Mouse (Mus musculus) liver, embryonic 13.5 days (tissue): ENCODE data around the gene Atp5b. TPM values are rescaled to one million over a fixed set of nuclear protein-coding genes. Genes with fewer than 3 reads are reported as not detected.

Experiments used
- ATAC-seq: fragments of 200-750 bp; cut with Nextera tagmentation; 2 replicates; pipeline ENCODE4 v1.8.0; 2017; ENCODE audit warnings: low read depth, mild to moderate bottlenecking, moderate number of reproducible peaks, moderate library complexity
- DNase-seq: peaks from one replicate; pipeline ENCODE4 v3.0.0; 2022
- H3K27ac ChIP-seq: fragments of 300-500 bp; sonication (generic); 2 replicates; pipeline ENCODE4 v1.5.1; 2015; ENCODE audit warnings: moderate library complexity, mild to moderate bottlenecking, inconsistent platforms
- H3K27me3 ChIP-seq: fragments of 300-500 bp; sonication (generic); 2 replicates; pipeline ENCODE4 v1.6.1; 2015; ENCODE audit warnings: mild to moderate bottlenecking, inconsistent platforms
- H3K36me3 ChIP-seq: fragments of 300-500 bp; sonication (generic); 2 replicates; pipeline ENCODE4 v1.6.1; 2015; ENCODE audit warnings: mild to moderate bottlenecking, inconsistent platforms
- H3K4me1 ChIP-seq: fragments of 300-500 bp; sonication (generic); replicated peaks from 2 replicates; pipeline ENCODE4 v1.6.1; 2015; ENCODE audit warnings: inconsistent platforms
- H3K4me2 ChIP-seq: fragments of 300-500 bp; sonication (generic); 2 replicates; pipeline ENCODE4 v1.6.1; 2015; ENCODE audit warnings: inconsistent platforms, mild to moderate bottlenecking, moderate library complexity
- H3K4me3 ChIP-seq: fragments of 300-500 bp; sonication (generic); replicated peaks from 2 replicates; pipeline ENCODE4 v1.5.1; 2015; ENCODE audit warnings: mild to moderate bottlenecking, inconsistent platforms
- H3K9ac ChIP-seq: fragments of 300-500 bp; sonication (generic); 2 replicates; pipeline ENCODE4 v1.6.1; 2015; ENCODE audit warnings: mild to moderate bottlenecking, inconsistent platforms
- H3K9me3 ChIP-seq: fragments of 300-500 bp; sonication (generic); replicated peaks from 2 replicates; pipeline ENCODE4 v1.6.1; 2016; ENCODE audit warnings: inconsistent platforms
- WGBS: fragments of 180-500 bp; shearing (Covaris S2); methylation state at CpG from one replicate; pipeline ENCODE4 v1.1.7; 2015; ENCODE audit not compliant: insufficient replicate concordance; 5-methylcytosine and 5-hydroxymethylcytosine counted together
- polyA plus RNA-seq: library from polyadenylated mRNA; unstranded; fragments of >200 nt; fragmentation: Nextera tagmentation; extraction: Ambion mirVana; gene quantifications from 2 replicates; pipeline ENCODE4 v1.2.1, GENCODE M21; 2015

The Atp5b gene
- polyA plus RNA-seq, 1 experiment from 2014 or later, result 2,036 TPM

DNA sequence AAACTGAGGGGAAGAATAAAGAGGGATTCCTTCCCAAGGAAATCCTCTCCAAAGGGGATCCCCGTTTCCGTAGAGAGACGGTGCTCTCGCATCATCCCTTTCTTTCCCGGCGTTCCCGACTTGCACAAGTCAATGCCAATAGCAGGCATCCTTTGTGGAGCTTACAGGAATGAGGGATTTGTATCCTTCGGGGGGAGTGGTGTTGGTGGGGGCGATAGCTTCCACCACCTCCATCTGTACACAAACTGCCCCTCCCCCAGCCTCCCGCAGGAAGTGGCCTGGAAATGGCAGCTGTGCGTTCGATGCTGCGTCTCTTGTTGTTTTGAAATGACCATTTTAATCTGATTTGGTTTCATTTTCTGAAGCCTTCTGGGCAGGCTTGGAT is 14.5 kb downstream of the Atp5b start:
- peaks cover 55% of the 10 kb centered on the region for H3K4me1 ChIP-seq
- H3K4me2 ChIP-seq, result peak overlapping the region; percentile 96
- ATAC-seq, result no peak
- H3K4me3 ChIP-seq, result peak overlapping the region; percentile 100
- H3K9me3 ChIP-seq, result no peaks in the 10 kb centered on the region
- peaks cover 10% of the 10 kb centered on the region for H3K36me3 ChIP-seq
- WGBS, result 0% methylated on average over 13 of the region's 13 CpGs
- H3K27ac ChIP-seq, result peak overlapping the region; percentile 74
- no peaks in the 10 kb centered on the region for H3K27me3 ChIP-seq
- peak; percentile 47 for DNase-seq
- H3K9ac ChIP-seq, result peak overlapping the region; percentile 95

DNA sequence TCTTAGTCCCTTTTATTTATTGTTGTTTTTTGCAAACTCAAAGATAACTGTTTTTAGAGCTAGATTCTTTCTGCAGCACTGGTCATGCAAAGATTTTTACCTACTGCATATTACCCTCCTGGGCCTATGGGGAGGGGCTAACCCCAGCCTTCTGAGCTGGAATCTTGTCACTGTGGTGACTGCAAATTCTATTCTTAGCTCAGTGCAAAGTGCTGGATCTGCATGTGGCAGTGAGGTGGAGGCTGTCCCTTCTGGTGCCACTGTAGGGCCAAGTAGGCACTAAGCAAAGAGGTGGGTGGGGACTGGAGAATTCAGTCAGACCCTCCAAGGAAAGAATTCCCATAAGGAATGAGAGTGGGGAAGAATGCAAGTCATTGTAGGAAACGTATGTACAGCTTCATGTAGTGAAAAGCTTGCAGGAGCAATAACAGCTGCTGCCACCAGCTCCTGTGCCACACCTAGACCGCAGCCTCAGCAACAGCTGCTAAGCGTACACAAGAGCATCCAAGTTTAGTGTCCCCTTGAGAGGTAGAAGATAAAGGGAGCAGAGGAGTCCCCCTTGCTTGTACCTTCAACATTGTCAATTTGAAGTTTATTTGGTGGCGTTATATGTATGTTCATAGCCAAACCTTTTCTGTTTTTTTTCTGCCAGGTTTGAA is 27.2 kb downstream of the Atp5b start:
- DNase-seq (no peak), ATAC-seq (no peak)
- Histone ChIP-seq H3K9ac (no peak overlapping the region), H3K27me3 (no peaks in the 10 kb centered on the region), H3K27ac (no peak overlapping the region), H3K36me3 (peaks cover 65% of the 10 kb centered on the region), H3K4me1 (no peaks in the 10 kb centered on the region), H3K4me3 (no peak overlapping the region), H3K4me2 (no peak overlapping the region), H3K9me3 (no peaks in the 10 kb centered on the region)
- WGBS, result 87% methylated on average over 4 of the region's 4 CpGs

- Histone ChIP-seq H3K36me3 (peaks cover 75% of the 10 kb centered on the region), H3K27ac (no peak overlapping the region), H3K4me2 (no peak overlapping the region), H3K4me3 (no peak overlapping the region), H3K4me1 (no peaks in the 10 kb centered on the region), H3K9ac (no peak overlapping the region), H3K27me3 (no peaks in the 10 kb centered on the region), H3K9me3 (no peaks in the 10 kb centered on the region)
- DNase-seq (no peak), ATAC-seq (no peak)
Measured at GRCm38 (mm10) chr10:128111227-128111626, 28.2 kb downstream of the Atp5b start.

DNA sequence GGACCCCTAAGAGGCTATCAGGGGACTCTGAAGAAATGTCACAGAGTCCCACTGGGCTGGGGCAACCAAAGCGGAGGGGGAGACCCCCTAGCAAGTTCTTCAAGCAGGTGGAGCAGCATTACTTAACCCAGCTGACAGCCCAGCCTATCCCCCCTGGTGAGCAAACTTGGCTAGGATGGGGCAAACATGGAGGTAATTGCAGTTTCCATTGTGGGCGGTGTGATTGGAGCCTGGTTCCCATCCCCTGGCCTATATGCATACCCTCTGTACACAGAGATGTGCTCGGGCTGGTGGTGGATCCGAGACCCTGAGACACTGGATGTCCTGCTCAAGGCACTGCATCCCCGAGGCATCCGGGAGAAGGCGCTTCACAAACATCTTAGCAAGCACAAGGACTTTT is 40.8 kb downstream of the Atp5b start:
- Histone ChIP-seq H3K36me3 (peaks cover 95% of the 10 kb centered on the region), H3K9me3 (no peaks in the 10 kb centered on the region), H3K9ac (no peak overlapping the region), H3K27ac (no peak overlapping the region), H3K4me1 (no peaks in the 10 kb centered on the region), H3K4me2 (no peak overlapping the region), H3K4me3 (no peak overlapping the region), H3K27me3 (no peaks in the 10 kb centered on the region)
- ATAC-seq (no peak), DNase-seq (no peak)
- WGBS, result 92% methylated on average over 7 of the region's 7 CpGs

- no peak overlapping the region for H3K4me2 ChIP-seq
- WGBS, result 93% methylated on average over 9 of the region's 9 CpGs
Measured at GRCm38 (mm10) chr10:128124831-128125230, 41.8 kb downstream of the Atp5b start.

DNA sequence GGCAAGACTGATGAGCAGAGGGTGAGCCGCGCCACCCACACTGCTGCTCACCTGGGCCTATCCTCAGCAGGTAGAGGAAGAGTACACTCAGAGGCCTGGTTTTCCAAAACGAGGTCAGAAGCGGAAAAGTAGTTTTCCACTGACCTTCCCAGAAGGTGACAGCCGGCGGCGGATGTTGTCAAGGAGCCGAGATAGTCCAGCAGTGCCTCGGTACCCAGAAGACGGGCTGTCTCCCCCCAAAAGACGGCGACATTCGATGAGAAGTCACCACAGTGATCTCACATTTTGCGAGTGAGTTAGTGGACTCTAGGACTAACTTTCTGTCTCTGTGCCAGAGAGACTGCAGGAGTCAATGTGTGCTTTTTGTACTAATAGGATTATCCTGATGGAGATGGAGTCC is 42.9 kb downstream of the Atp5b start:
- H3K4me1 ChIP-seq, result no peaks in the 10 kb centered on the region
- H3K4me2 ChIP-seq, result no peak overlapping the region
- no peaks in the 10 kb centered on the region for H3K9me3 ChIP-seq
- ATAC-seq (no peak), DNase-seq (no peak)
- peaks cover 91% of the 10 kb centered on the region for H3K36me3 ChIP-seq
- 92% methylated on average over 14 of the region's 14 CpGs for WGBS
- H3K27me3 ChIP-seq, result no peaks in the 10 kb centered on the region
- H3K4me3 ChIP-seq, result no peak overlapping the region
- no peak overlapping the region for H3K27ac ChIP-seq
- H3K9ac ChIP-seq, result no peak overlapping the region

More at GRCm38 (mm10) chr10:128124831-128125230, 41.8 kb downstream of the Atp5b start:
- no peaks in the 10 kb centered on the region for H3K27me3 ChIP-seq
- H3K27ac ChIP-seq, result no peak overlapping the region
- H3K9me3 ChIP-seq, result no peaks in the 10 kb centered on the region
- no peaks in the 10 kb centered on the region for H3K4me1 ChIP-seq
- no peak overlapping the region for H3K4me3 ChIP-seq
- peaks cover 93% of the 10 kb centered on the region for H3K36me3 ChIP-seq
- no peak for ATAC-seq
- no peak overlapping the region for H3K9ac ChIP-seq
- no peak for DNase-seq

- Histone ChIP-seq H3K4me3 (no peak overlapping the region), H3K27ac (no peak overlapping the region), H3K4me1 (0 out of 2 replicates have a peak, but pooled peaks cover 6% of the 10 kb centered on the region), H3K36me3 (peaks cover 76% of the 10 kb centered on the region), H3K9ac (no peak overlapping the region), H3K4me2 (no peak overlapping the region), H3K9me3 (no peaks in the 10 kb centered on the region), H3K27me3 (no peaks in the 10 kb centered on the region)
- ATAC-seq (no peak), DNase-seq (no peak)
- WGBS, result 75% methylated on average over 5 of the region's 5 CpGs
Measured at GRCm38 (mm10) chr10:128127497-128127896, 44.4 kb downstream of the Atp5b start.

- H3K27me3 ChIP-seq, result no peaks in the 10 kb centered on the region
- DNase-seq, result no peak
- no peak overlapping the region for H3K9ac ChIP-seq
- no peak overlapping the region for H3K4me2 ChIP-seq
- no peak overlapping the region for H3K4me3 ChIP-seq
- no peak for ATAC-seq
- H3K27ac ChIP-seq, result no peak overlapping the region
- H3K9me3 ChIP-seq, result no peaks in the 10 kb centered on the region
- H3K36me3 ChIP-seq, result peaks cover 69% of the 10 kb centered on the region
- 89% methylated on average over 8 of the region's 8 CpGs for WGBS
- H3K4me1 ChIP-seq, result 0 out of 2 replicates have a peak, but pooled peaks cover 6% of the 10 kb centered on the region
Measured at GRCm38 (mm10) chr10:128128143-128128542, 45.1 kb downstream of the Atp5b start.

- H3K36me3 ChIP-seq, result peaks cover 41% of the 10 kb centered on the region
- DNase-seq, result no peak
- H3K27ac ChIP-seq, result no peak overlapping the region
- ATAC-seq, result no peak
- no peak overlapping the region for H3K9ac ChIP-seq
- 56% methylated on average over 3 of the region's 3 CpGs for WGBS
- H3K4me1 ChIP-seq, result 0 out of 2 replicates have a peak, but pooled peaks cover 6% of the 10 kb centered on the region
- no peaks in the 10 kb centered on the region for H3K27me3 ChIP-seq
- no peak overlapping the region for H3K4me2 ChIP-seq
- H3K9me3 ChIP-seq, result no peaks in the 10 kb centered on the region
- no peak overlapping the region for H3K4me3 ChIP-seq
Measured at GRCm38 (mm10) chr10:128131297-128131696, 48.2 kb downstream of the Atp5b start.

- no peak for ATAC-seq
- no peak for DNase-seq
Measured at GRCm38 (mm10) chr10:128131812-128132211, 48.7 kb downstream of the Atp5b start.

DNA sequence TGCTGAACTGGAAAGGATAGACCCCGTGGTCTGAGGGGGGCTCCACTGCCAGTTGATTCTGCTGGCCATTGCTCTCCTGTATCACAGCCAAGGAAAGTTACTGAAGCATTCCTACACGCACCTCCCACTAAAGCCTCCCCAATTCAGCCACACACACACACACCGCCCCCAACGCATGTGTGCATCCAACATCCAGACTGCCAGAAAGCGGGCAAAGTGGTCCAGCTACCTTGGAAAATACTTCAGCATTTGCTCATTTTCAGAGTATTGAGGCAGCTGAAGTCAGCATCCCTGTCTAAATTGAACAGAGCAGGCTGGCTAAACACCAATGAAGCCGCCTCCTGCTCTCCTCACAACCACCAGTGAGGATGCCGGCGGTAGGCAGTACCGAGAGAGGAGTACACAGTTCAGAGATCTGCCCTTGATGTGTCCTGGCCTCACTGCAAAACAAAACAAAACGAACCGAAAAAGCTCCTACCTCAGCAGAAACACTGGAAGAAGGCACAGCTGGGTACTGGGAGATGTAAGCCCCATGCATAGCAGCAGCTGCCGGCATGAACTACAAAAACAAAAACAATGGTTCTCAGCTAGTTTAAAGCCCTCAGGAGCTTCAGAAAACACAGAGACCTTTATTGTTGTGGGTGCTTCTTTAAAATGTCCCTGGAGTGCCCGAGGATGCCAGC is 50.7 kb downstream of the Atp5b start:
- H3K36me3 ChIP-seq, result peaks cover 29% of the 10 kb centered on the region
- WGBS, result 71% methylated on average over 13 of the region's 13 CpGs

More at GRCm38 (mm10) chr10:128131812-128132211, 48.7 kb downstream of the Atp5b start:
- Histone ChIP-seq H3K36me3 (peaks cover 36% of the 10 kb centered on the region), H3K4me1 (0 out of 2 replicates have a peak, but pooled peaks cover 6% of the 10 kb centered on the region), H3K9ac (no peak overlapping the region), H3K27ac (no peak overlapping the region), H3K9me3 (no peaks in the 10 kb centered on the region), H3K4me3 (no peak overlapping the region), H3K4me2 (no peak overlapping the region), H3K27me3 (no peaks in the 10 kb centered on the region)

DNA sequence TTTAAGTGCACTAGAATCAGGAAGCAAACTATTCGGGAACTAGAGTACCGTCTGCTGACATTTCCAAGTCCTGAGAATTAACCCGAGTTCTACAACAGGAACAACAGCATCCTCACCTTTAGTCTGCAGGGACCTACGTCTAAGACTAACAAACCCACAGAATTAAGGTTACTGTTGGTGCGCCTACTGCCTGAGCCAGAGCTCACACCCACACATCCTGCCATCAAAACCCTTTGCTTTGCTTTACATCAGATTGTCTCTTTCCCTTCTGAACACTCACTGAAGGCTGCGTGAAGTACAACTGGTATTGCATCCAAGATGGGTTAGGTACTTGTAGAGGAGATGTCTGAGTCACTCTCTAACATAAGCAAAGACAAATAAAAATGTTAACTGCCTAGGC is 52.3 kb downstream of the Atp5b start:
- no peak overlapping the region for H3K4me3 ChIP-seq
- no peak overlapping the region for H3K9ac ChIP-seq
- 0 out of 2 replicates have a peak, but pooled peaks cover 6% of the 10 kb centered on the region for H3K4me1 ChIP-seq
- no peak overlapping the region for H3K27ac ChIP-seq
- H3K36me3 ChIP-seq, result peaks cover 16% of the 10 kb centered on the region
- no peaks in the 10 kb centered on the region for H3K27me3 ChIP-seq
- DNase-seq (no peak), ATAC-seq (no peak)
- WGBS, result 74% methylated on average over 6 of the region's 6 CpGs
- no peak overlapping the region for H3K4me2 ChIP-seq
- no peaks in the 10 kb centered on the region for H3K9me3 ChIP-seq

More for the DNA sequence above, 50.7 kb downstream of the Atp5b start:
- Histone ChIP-seq H3K27ac (no peak overlapping the region), H3K4me1 (0 out of 2 replicates have a peak, but pooled peaks cover 6% of the 10 kb centered on the region), H3K9me3 (no peaks in the 10 kb centered on the region), H3K27me3 (no peaks in the 10 kb centered on the region), H3K9ac (no peak overlapping the region), H3K4me2 (no peak overlapping the region), H3K4me3 (no peak overlapping the region)
- DNase-seq (no peak), ATAC-seq (no peak)
